Mouse (Mus musculus) embryonic fibroblast, embryonic 13.5 days (primary cell): ENCODE measurements around the gene Ttbk2.

ENCODE experiments used
- CTCF ChIP-seq: IDR thresholded peaks from 2 replicates; pipeline ENCODE4 v1.5.1; 2011; ENCODE audit warnings: mild to moderate bottlenecking, control low read depth, low read length, moderate library complexity, borderline replicate concordance; ENCODE audit not compliant: insufficient read depth
- POLR2A ChIP-seq: IDR thresholded peaks from 2 replicates; pipeline ENCODE4 v1.6.1; 2011; ENCODE audit warnings: low read depth, mild to moderate bottlenecking, control low read depth, low read length, moderate library complexity

- TF ChIP-seq POLR2A (no peak), CTCF (no peak)
Observed at GRCm38 (mm10) chr2:120841211-120841610, 9.2 kb downstream of the Ttbk2 start.
